ENCODE assay signal across 8 mouse cellular contexts in genomic region chr4:101263968-101264740, GRCm38 (mm10). TPM values are rescaled to one million over a fixed set of nuclear protein-coding genes. Genes with fewer than 3 reads are reported as not detected.
DNase-seq lines count a peak whose midpoint lies in the region; ATAC-seq and TF ChIP-seq lines count a peak whose summit lies in the region.

No protein-coding gene starts in this region.

- H3K4me3 ChIP-seq in lung, adult 2 months (replicated peaks; ENCODE audit: extremely low read depth, low read depth, low read length) = peak overlapping the region; percentile 89
- peak overlapping the region; percentile 76 for H3K4me3 ChIP-seq in forebrain, embryonic 10.5 days
- peak overlapping the region; percentile 94 for H3K4me3 ChIP-seq in limb, embryonic 13.5 days

- H3K4me1 ChIP-seq in lung, adult 2 months (ENCODE audit: control insufficient read depth, insufficient read depth, low read length) = peaks cover 18% of the 10 kb centered on the region
- H3K4me1 ChIP-seq in forebrain, embryonic 10.5 days = peaks cover 15% of the 10 kb centered on the region
- peaks cover 7% of the 10 kb centered on the region for H3K4me1 ChIP-seq in limb, embryonic 13.5 days

- peak overlapping the region; percentile 87 for H3K27ac ChIP-seq in forebrain, embryonic 10.5 days
- peak overlapping the region; percentile 83; the same call in 1 of the 2 replicates for H3K27ac ChIP-seq in limb, embryonic 13.5 days

- peak overlapping the region; percentile 82 for H3K4me2 ChIP-seq in limb, embryonic 13.5 days (replicated peaks)

- DNase-seq in adrenal gland, adult (ENCODE audit: inconsistent age in 2 of 2, low spot score in 1 of 2) = peak; percentile 35 to 74
- DNase-seq in adrenal gland, postnatal 14 days = no peak
- DNase-seq in lung, adult 2 months = no peak
- no peak for DNase-seq in lung, postnatal 14 days
- DNase-seq in forebrain, embryonic 10.5 days (ENCODE audit: extremely low spot score, low spot score) = peak; percentile 53
- DNase-seq in neural tube, embryonic 10.5 days (ENCODE audit: extremely low spot score, low spot score) = peak; percentile 71
- DNase-seq in gastrocnemius, postnatal 10 days = no peak

- 0 out of 2 replicates have a peak, but pooled peaks have one; percentile 13 for TF ChIP-seq POLR2A in lung, adult 2 months (IDR thresholded peaks at IDR 0.05; ENCODE audit: borderline replicate concordance, extremely low read depth, low read depth, low read length)

- ATAC-seq in limb, embryonic 13.5 days (ENCODE audit: low FRiP score, low read depth) = peak; percentile 14; the same call in 1 of the 2 replicates

- 6% methylated on average over 26 of the region's 26 CpGs for WGBS in lung, adult 2 months
- 7% methylated on average over 26 of the region's 26 CpGs for WGBS in forebrain, embryonic 10.5 days
- 4% methylated on average over 26 of the region's 26 CpGs for WGBS in limb, embryonic 13.5 days

- no peaks in the 10 kb centered on the region for H3K9me3 ChIP-seq in forebrain, embryonic 10.5 days
- no peaks in the 10 kb centered on the region for H3K9me3 ChIP-seq in limb, embryonic 13.5 days

- peak overlapping the region; percentile 95 for H3K9ac ChIP-seq in limb, embryonic 13.5 days

- H3K36me3 ChIP-seq in forebrain, embryonic 10.5 days (replicated peaks) = no peaks in the 10 kb centered on the region
- no peaks in the 10 kb centered on the region for H3K36me3 ChIP-seq in limb, embryonic 13.5 days

- no peak for TF ChIP-seq CTCF in lung, adult 2 months (IDR thresholded peaks at IDR 0.05; ENCODE audit: insufficient read depth, low read length)

- H3K27me3 ChIP-seq in forebrain, embryonic 10.5 days (ENCODE audit: poor library complexity, severe bottlenecking) = peaks cover 24% of the 10 kb centered on the region
- no peaks in the 10 kb centered on the region for H3K27me3 ChIP-seq in limb, embryonic 13.5 days

RNA-seq across cellular contexts. Expression of gene Jak1, which starts 0.9 kb away (rescaled TPM):
- total RNA-seq in adrenal gland, postnatal 14 days (2021) = 116 and 125 TPM in 2 replicates
- 45.2 and 55.1 TPM in 2 replicates for polyA plus RNA-seq in lung, adult 2 months (2012; rRNA removed)
- polyA plus RNA-seq in forebrain, embryonic 10.5 days (2016; fragmentation: Nextera tagmentation; extraction: Ambion mirVana) = 41.7 and 42.4 TPM in 2 replicates
- polyA plus RNA-seq in limb, embryonic 13.5 days (2015; fragmentation: Nextera tagmentation; extraction: Ambion mirVana) = 77.2 and 88.0 TPM in 2 replicates
- 100 to 1,000 TPM; 110 to 129 TPM for total RNA-seq in gastrocnemius, postnatal 10 days (2021)

Comparison
In these comparisons a context has a peak if more than half of its experiments do, and no peak if none do; other contexts are left out.
1. DNase-seq: peak in adrenal gland, adult (2 of 2), forebrain, embryonic 10.5 days (single experiment) and neural tube, embryonic 10.5 days (single experiment); none in adrenal gland, postnatal 14 days (single experiment), lung, adult 2 months (single experiment), lung, postnatal 14 days (single experiment) and gastrocnemius, postnatal 10 days (single experiment).
2. Peak in every context shown above with its lines, with median percentiles within 50 percentile points of each other: H3K4me3 ChIP-seq.